Mouse (Mus musculus) hindbrain, postnatal 0 days (tissue): ENCODE results near the gene Faf1. TPM values are rescaled to one million over a fixed set of nuclear protein-coding genes. Genes with fewer than 3 reads are reported as not detected.

Source experiments
- ATAC-seq: fragments of 200-750 bp; cut with Nextera tagmentation; 2 replicates; pipeline ENCODE4 v1.8.0; 2017; ENCODE audit warnings: mild to moderate bottlenecking, moderate TSS enrichment, moderate library complexity
- DNase-seq: peaks from one replicate; pipeline ENCODE4 v3.0.0-alpha.2; 2015; ENCODE audit warnings: low spot score
- H3K27ac ChIP-seq: fragments of 300-500 bp; sonication (generic); 2 replicates; pipeline ENCODE4 v1.5.1; 2014; ENCODE audit warnings: mild to moderate bottlenecking
- H3K27me3 ChIP-seq: fragments of 300-500 bp; sonication (generic); 2 replicates; pipeline ENCODE4 v1.6.1; 2014; ENCODE audit warnings: low read length, mixed read lengths; ENCODE audit not compliant: insufficient read depth
- H3K36me3 ChIP-seq: fragments of 300-500 bp; sonication (generic); 2 replicates; pipeline ENCODE4 v1.6.1; 2014; ENCODE audit warnings: low read length, mixed read lengths; ENCODE audit not compliant: insufficient read depth
- H3K4me1 ChIP-seq: fragments of 300-500 bp; sonication (generic); 2 replicates; pipeline ENCODE4 v1.6.1; 2014; ENCODE audit warnings: antibody characterized with exemption, low read length, mixed read lengths; ENCODE audit not compliant: insufficient read depth
- H3K4me2 ChIP-seq: fragments of 300-500 bp; sonication (generic); 2 replicates; pipeline ENCODE4 v1.6.1; 2014; ENCODE audit warnings: low read depth, mild to moderate bottlenecking, low read length, moderate library complexity, mixed read lengths
- H3K4me3 ChIP-seq: fragments of 300-500 bp; sonication (generic); 2 replicates; pipeline ENCODE4 v1.5.1; 2014; ENCODE audit warnings: low read length
- H3K9ac ChIP-seq: fragments of 300-500 bp; sonication (generic); replicated peaks from 2 replicates; pipeline ENCODE4 v1.6.1; 2014; ENCODE audit warnings: mild to moderate bottlenecking, low read length, moderate library complexity, mixed read lengths
- H3K9me3 ChIP-seq: fragments of 300-500 bp; sonication (generic); 2 replicates; pipeline ENCODE4 v1.6.1; 2016; ENCODE audit warnings: low read length, mixed read lengths
- CTCF ChIP-seq: IDR thresholded peaks from 2 replicates; pipeline ENCODE4 v1.5.1; 2016; ENCODE audit warnings: antibody characterized with exemption, control low read depth, low read depth
- WGBS: fragments of 180-500 bp; shearing (Covaris S2); extraction: QIAGEN DNeasy Blood & Tissue Kit; methylation state at CpG from one replicate; pipeline ENCODE4 v1.1.7; 2014; 5-methylcytosine and 5-hydroxymethylcytosine counted together
- polyA plus RNA-seq: library from polyadenylated mRNA; unstranded; fragments of >200 nt; fragmentation: Nextera tagmentation; extraction: Ambion mirVana; gene quantifications from 2 replicates; pipeline ENCODE4 v1.2.1, GENCODE M21; 2015
- total RNA-seq: library from RNA; depleted of rRNA; stranded (reverse); fragments of >200 nt; gene quantifications from 2 replicates; pipeline ENCODE4 v1.2.3, GENCODE M21; 2014; rRNA removed

Faf1 gene
- total and polyA plus RNA-seq, 2 experiments from 2014 or later = 29.6 to 40.5 TPM

DNA sequence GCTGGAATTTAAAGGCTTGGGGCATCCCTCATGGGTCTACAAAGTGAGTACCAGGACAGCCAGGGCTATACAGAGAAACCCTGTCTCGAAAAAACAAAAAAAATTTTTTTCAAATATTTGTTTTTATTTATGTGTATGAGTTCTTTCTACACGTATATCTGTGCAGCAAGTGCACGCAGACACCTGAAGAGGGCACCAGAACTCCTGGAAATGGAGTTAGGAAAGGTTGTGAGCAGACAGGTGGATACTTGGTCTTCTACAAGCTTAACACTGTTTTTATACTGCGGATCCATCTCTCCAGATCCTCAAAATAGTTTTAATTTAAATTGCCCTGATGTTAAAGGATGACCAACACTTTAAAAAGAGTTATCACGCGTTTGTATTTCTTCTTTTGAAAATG is 312.8 kb downstream of the Faf1 start:
- H3K4me3 ChIP-seq = no peak overlapping the region
- ATAC-seq (no peak), DNase-seq (no peak)
- no peak overlapping the region for H3K4me2 ChIP-seq
- no peaks in the 10 kb centered on the region for H3K9me3 ChIP-seq
- no peak overlapping the region for H3K27ac ChIP-seq
- H3K9ac ChIP-seq = no peak overlapping the region
- WGBS = 41% methylated on average over 6 of the region's 6 CpGs
- no peaks in the 10 kb centered on the region for H3K4me1 ChIP-seq
- peaks cover 64% of the 10 kb centered on the region for H3K27me3 ChIP-seq
- TF ChIP-seq CTCF = no peak
- no peaks in the 10 kb centered on the region for H3K36me3 ChIP-seq

DNA sequence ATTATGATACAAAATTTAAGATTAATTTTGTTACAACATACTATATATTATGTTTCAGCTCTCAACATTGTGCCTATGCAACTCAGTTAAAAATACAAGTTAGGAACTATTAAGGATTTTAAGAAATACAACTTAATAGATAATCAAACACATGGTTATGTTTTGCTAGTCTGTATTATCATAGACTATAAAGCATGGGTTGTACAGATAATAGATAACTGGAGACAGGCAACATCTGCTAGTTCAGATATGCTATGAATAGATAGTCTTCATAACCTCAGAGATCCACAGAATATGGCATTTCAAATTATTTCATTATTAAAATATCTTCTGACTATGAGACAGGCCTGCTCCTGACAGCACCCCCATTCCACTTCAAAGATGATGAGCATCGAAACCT is 329.7 kb downstream of the Faf1 start:
- no peak for TF ChIP-seq CTCF
- H3K4me3 ChIP-seq = no peak overlapping the region
- ATAC-seq (no peak), DNase-seq (no peak)
- no peaks in the 10 kb centered on the region for H3K36me3 ChIP-seq
- no peak overlapping the region for H3K4me2 ChIP-seq
- 94% methylated on average over 1 of the region's 1 CpGs for WGBS
- no peak overlapping the region for H3K9ac ChIP-seq
- H3K9me3 ChIP-seq = no peaks in the 10 kb centered on the region
- H3K27me3 ChIP-seq = no peaks in the 10 kb centered on the region
- no peak overlapping the region for H3K27ac ChIP-seq
- H3K4me1 ChIP-seq = no peaks in the 10 kb centered on the region

Other genes with a start within 250 kb of the Faf1 start
- 86.7 and 93.2 TPM in 2 replicates for gene Rnf11, start 191.9 kb upstream of the Faf1 start, total RNA-seq
- 79.2 and 80.4 TPM in 2 replicates for gene Rnf11, start 191.9 kb upstream of the Faf1 start, polyA plus RNA-seq
- gene 4930522H14Rik, start 145.3 kb upstream of the Faf1 start, total RNA-seq = not detected in 2 replicates
- not detected in 2 replicates for gene 4930522H14Rik, start 145.3 kb upstream of the Faf1 start, polyA plus RNA-seq
- 9.6 and 14.3 TPM in 2 replicates for gene Cdkn2c, start 9.4 kb upstream of the Faf1 start, total RNA-seq
- 6.2 and 6.3 TPM in 2 replicates for gene Cdkn2c, start 9.4 kb upstream of the Faf1 start, polyA plus RNA-seq